Mouse (Mus musculus) MEL (cell line): ENCODE measurements around the gene Pgls. TPM values are rescaled to one million over a fixed set of nuclear protein-coding genes. Genes with fewer than 3 reads are reported as not detected.
A peak's percentile ranks its signal among the peaks of the same experiment; 100 is the strongest.

Source experiments
- DNase-seq: peaks from one replicate; pipeline ENCODE4 v3.0.0; 2011; ENCODE audit warnings: low read depth, low spot score
- H3K27ac ChIP-seq: 2 replicates; pipeline ENCODE4 v1.5.1; 2012; ENCODE audit warnings: low read depth, mild to moderate bottlenecking, control low read depth, low read length, moderate library complexity; ENCODE audit not compliant: control insufficient read depth
- H3K27me3 ChIP-seq, 2 experiments: fragments of 150-350 bp in 1 of 2; sonication (generic) in 1 of 2; 2 replicates each; pipeline ENCODE4 v1.6.1; 2012; ENCODE audit warnings: low read length in 2 of 2, mild to moderate bottlenecking in 2 of 2, improper control_type of control experiment in 1 of 2, moderate library complexity in 1 of 2; ENCODE audit not compliant: insufficient read depth in 2 of 2, control insufficient read depth in 1 of 2
- H3K36me3 ChIP-seq, 2 experiments: 2 replicates each; pipeline ENCODE4 v1.6.1; 2012 to 2014; ENCODE audit warnings: low read length in 2 of 2, improper control_type of control experiment in 1 of 2, inconsistent platforms in 1 of 2, mild to moderate bottlenecking in 1 of 2; ENCODE audit not compliant: insufficient read depth in 2 of 2, control insufficient read depth in 1 of 2
- H3K4me1 ChIP-seq, 2 experiments: fragments of 150-350 bp in 1 of 2; sonication (generic) in 1 of 2; 2 replicates each; pipeline ENCODE4 v1.6.1; 2012; ENCODE audit warnings: low read length in 2 of 2, improper control_type of control experiment in 1 of 2, mild to moderate bottlenecking in 1 of 2; ENCODE audit not compliant: insufficient read depth in 2 of 2, control insufficient read depth in 1 of 2
- H3K4me3 ChIP-seq, 2 experiments: fragments of 150-350 bp in 1 of 2; sonication (generic) in 1 of 2; 2 replicates each; pipeline ENCODE4 v1.5.1; 2012; ENCODE audit warnings: low read depth in 2 of 2, low read length in 2 of 2, mild to moderate bottlenecking in 2 of 2, moderate library complexity in 2 of 2, control low read depth in 1 of 2, improper control_type of control experiment in 1 of 2; ENCODE audit not compliant: control insufficient read depth in 1 of 2, insufficient read depth in 1 of 2
- H3K79me2 ChIP-seq: 2 replicates; pipeline ENCODE4 v1.6.1; 2012; ENCODE audit warnings: mild to moderate bottlenecking, low read length, moderate library complexity; ENCODE audit not compliant: control insufficient read depth, poor library complexity, insufficient read depth
- H3K9ac ChIP-seq: 2 replicates; pipeline ENCODE4 v1.6.1; 2012; ENCODE audit warnings: low read depth, mild to moderate bottlenecking, control low read depth, low read length, moderate library complexity; ENCODE audit not compliant: control insufficient read depth, poor library complexity, severe bottlenecking
- H3K9me3 ChIP-seq: fragments of 150-350 bp; sonication (generic); replicated peaks from 2 replicates; pipeline ENCODE4 v1.6.1; 2012; ENCODE audit warnings: mild to moderate bottlenecking, low read length, improper control_type of control experiment, moderate library complexity; ENCODE audit not compliant: insufficient read depth
- BHLHE40 ChIP-seq: IDR thresholded peaks from 2 replicates; pipeline ENCODE4 v1.6.1; 2012; ENCODE audit warnings: low read depth, mild to moderate bottlenecking, inconsistent platforms, low read length, improper control_type of control experiment, borderline replicate concordance
- CHD1 ChIP-seq: IDR thresholded peaks from 2 replicates; pipeline ENCODE4 v1.6.1; 2012; ENCODE audit warnings: low read depth, mild to moderate bottlenecking, inconsistent platforms, low read length, improper control_type of control experiment
- CHD2 ChIP-seq: IDR thresholded peaks from 2 replicates; pipeline ENCODE4 v1.6.1; 2011; ENCODE audit warnings: low read length, improper control_type of control experiment
- CTCF ChIP-seq, 3 experiments: IDR thresholded peaks in 2 of 3; conservative IDR thresholded peaks in 1 of 3; 2 replicates each; pipeline ENCODE4 v1.5.1; 2011 to 2012; ENCODE audit warnings: low read length in 3 of 3, low read depth in 2 of 3, mild to moderate bottlenecking in 2 of 3, improper control_type of control experiment in 1 of 3, inconsistent platforms in 1 of 3, mixed read lengths in 1 of 3, moderate library complexity in 1 of 3; ENCODE audit not compliant: control insufficient read depth in 1 of 3, insufficient read depth in 1 of 3, poor library complexity in 1 of 3, severe bottlenecking in 1 of 3
- E2F4 ChIP-seq: IDR thresholded peaks from 2 replicates; pipeline ENCODE4 v1.6.1; 2011; ENCODE audit warnings: low read depth, low read length, improper control_type of control experiment, borderline replicate concordance
- ELF1 ChIP-seq: IDR thresholded peaks from 2 replicates; pipeline ENCODE4 v1.6.1; 2014; ENCODE audit warnings: low read depth, mild to moderate bottlenecking, inconsistent platforms, low read length, improper control_type of control experiment, moderate library complexity
- EP300 ChIP-seq, 2 experiments: IDR thresholded peaks; 2 replicates each; pipeline ENCODE4 v1.6.1; 2011; ENCODE audit warnings: improper control_type of control experiment in 2 of 2, low read length in 2 of 2, low read depth in 1 of 2, mild to moderate bottlenecking in 1 of 2
- ETS1 ChIP-seq: IDR thresholded peaks from 2 replicates; pipeline ENCODE4 v1.6.1; 2012; ENCODE audit warnings: low read depth, mild to moderate bottlenecking, inconsistent platforms, low read length, improper control_type of control experiment, moderate library complexity
- GABPA ChIP-seq: IDR thresholded peaks from 2 replicates; pipeline ENCODE4 v1.6.1; 2012; ENCODE audit warnings: low read depth, mild to moderate bottlenecking, inconsistent platforms, low read length, improper control_type of control experiment, moderate library complexity
- GATA1 ChIP-seq: IDR thresholded peaks from 2 replicates; pipeline ENCODE4 v1.6.1; 2011; ENCODE audit warnings: low read depth, low read length, improper control_type of control experiment
- HCFC1 ChIP-seq: IDR thresholded peaks from 2 replicates; pipeline ENCODE4 v1.6.1; 2012; ENCODE audit warnings: low read depth, mild to moderate bottlenecking, inconsistent platforms, low read length, improper control_type of control experiment, moderate library complexity
- KAT2A ChIP-seq: conservative IDR thresholded peaks from 2 replicates; pipeline ENCODE4 v1.6.1; 2012; ENCODE audit warnings: low read depth, low read length, improper control_type of control experiment, inconsistent platforms
- MAFK ChIP-seq: IDR thresholded peaks from 2 replicates; pipeline ENCODE4 v1.6.1; 2011; ENCODE audit warnings: low read depth, mild to moderate bottlenecking, low read length, improper control_type of control experiment, borderline replicate concordance
- MAX ChIP-seq: IDR thresholded peaks from 2 replicates; pipeline ENCODE4 v1.6.1; 2011; ENCODE audit warnings: low read length, improper control_type of control experiment
- MAZ ChIP-seq: IDR thresholded peaks from 2 replicates; pipeline ENCODE4 v1.6.1; 2012; ENCODE audit warnings: low read depth, mild to moderate bottlenecking, inconsistent platforms, low read length, improper control_type of control experiment
- MEF2A ChIP-seq: IDR thresholded peaks from 2 replicates; pipeline ENCODE4 v1.6.1; 2014; ENCODE audit warnings: low read depth, mild to moderate bottlenecking, inconsistent platforms, low read length, improper control_type of control experiment; ENCODE audit not compliant: poor library complexity, insufficient replicate concordance, severe bottlenecking; ENCODE audit errors: extremely low read depth
- MYB ChIP-seq: IDR thresholded peaks from 2 replicates; pipeline ENCODE4 v1.6.1; 2011; ENCODE audit warnings: mild to moderate bottlenecking, low read depth, low read length, improper control_type of control experiment
- MYC ChIP-seq: IDR thresholded peaks from 2 replicates; pipeline ENCODE4 v1.6.1; 2011; ENCODE audit warnings: low read depth, mild to moderate bottlenecking, low read length, improper control_type of control experiment, moderate library complexity
- NELFE ChIP-seq: IDR thresholded peaks from 2 replicates; pipeline ENCODE4 v1.6.1; 2011; ENCODE audit warnings: low read depth, low read length, improper control_type of control experiment
- NRF1 ChIP-seq: IDR thresholded peaks from 2 replicates; pipeline ENCODE4 v1.6.1; 2014; ENCODE audit warnings: low read depth, mild to moderate bottlenecking, inconsistent platforms, low read length, improper control_type of control experiment, moderate library complexity; ENCODE audit not compliant: poor library complexity, insufficient read depth, severe bottlenecking
- POLR2A ChIP-seq, 2 experiments: IDR thresholded peaks; 2 replicates each; pipeline ENCODE4 v1.6.1; 2011 to 2012; ENCODE audit warnings: low read length in 2 of 2, mild to moderate bottlenecking in 2 of 2, control low read depth in 1 of 2, improper control_type of control experiment in 1 of 2, low read depth in 1 of 2, moderate library complexity in 1 of 2; ENCODE audit not compliant: control insufficient read depth in 1 of 2, insufficient read depth in 1 of 2, poor library complexity in 1 of 2
- POLR2AphosphoS2 ChIP-seq: IDR thresholded peaks from 2 replicates; pipeline ENCODE4 v1.6.1; 2011; ENCODE audit warnings: low read length, improper control_type of control experiment
- POLR2AphosphoS5 ChIP-seq: IDR thresholded peaks from 2 replicates; pipeline ENCODE4 v1.6.1; 2012; ENCODE audit warnings: low read depth, borderline replicate concordance, mild to moderate bottlenecking, inconsistent platforms, low read length, moderate library complexity, mixed read lengths
- RAD21 ChIP-seq: IDR thresholded peaks from 2 replicates; pipeline ENCODE4 v1.6.1; 2011; ENCODE audit warnings: mild to moderate bottlenecking, low read depth, low read length, improper control_type of control experiment
- RCOR1 ChIP-seq: IDR thresholded peaks from 2 replicates; pipeline ENCODE4 v1.6.1; 2012; ENCODE audit warnings: low read depth, mild to moderate bottlenecking, inconsistent platforms, low read length, improper control_type of control experiment
- SIN3A ChIP-seq: IDR thresholded peaks from 2 replicates; pipeline ENCODE4 v1.6.1; 2012; ENCODE audit warnings: low read length, improper control_type of control experiment, inconsistent platforms
- SMC3 ChIP-seq: IDR thresholded peaks from 2 replicates; pipeline ENCODE4 v1.6.1; 2011; ENCODE audit warnings: low read depth, low read length, improper control_type of control experiment
- TAL1 ChIP-seq: IDR thresholded peaks from 2 replicates; pipeline ENCODE4 v1.6.1; 2012; ENCODE audit warnings: mild to moderate bottlenecking, inconsistent platforms, low read length, moderate library complexity, mixed read lengths
- TBP ChIP-seq: IDR thresholded peaks from 2 replicates; pipeline ENCODE4 v1.8.0; 2011; ENCODE audit warnings: low read depth, low read length, improper control_type of control experiment
- TCF12 ChIP-seq: IDR thresholded peaks from 2 replicates; pipeline ENCODE4 v1.6.1; 2014; ENCODE audit warnings: low read depth, mild to moderate bottlenecking, inconsistent platforms, low read length, improper control_type of control experiment, moderate library complexity
- UBTF ChIP-seq: IDR thresholded peaks from 2 replicates; pipeline ENCODE4 v1.6.1; 2012; ENCODE audit warnings: low read depth, mild to moderate bottlenecking, inconsistent platforms, low read length, improper control_type of control experiment, moderate library complexity, borderline replicate concordance; ENCODE audit not compliant: insufficient read depth
- USF1 ChIP-seq: IDR thresholded peaks from 2 replicates; pipeline ENCODE4 v1.6.1; 2014; ENCODE audit warnings: low read depth, mild to moderate bottlenecking, inconsistent platforms, low read length, improper control_type of control experiment, moderate library complexity
- USF2 ChIP-seq, 2 experiments: IDR thresholded peaks; 2 replicates each; pipeline ENCODE4 v1.6.1; 2011 to 2012; ENCODE audit warnings: improper control_type of control experiment in 2 of 2, low read length in 2 of 2, borderline replicate concordance in 1 of 2, inconsistent platforms in 1 of 2, low read depth in 1 of 2, mild to moderate bottlenecking in 1 of 2; ENCODE audit not compliant: insufficient read depth in 1 of 2
- ZC3H11A ChIP-seq: IDR thresholded peaks from 2 replicates; pipeline ENCODE4 v1.6.1; 2012; ENCODE audit warnings: low read depth, mild to moderate bottlenecking, inconsistent platforms, low read length, improper control_type of control experiment
- ZKSCAN1 ChIP-seq: IDR thresholded peaks from 2 replicates; pipeline ENCODE4 v1.6.1; 2012; ENCODE audit warnings: low read depth, mild to moderate bottlenecking, inconsistent platforms, low read length, improper control_type of control experiment, moderate library complexity
- ZNF384 ChIP-seq: IDR thresholded peaks from 2 replicates; pipeline ENCODE4 v1.6.1; 2012; ENCODE audit warnings: low read depth, mild to moderate bottlenecking, inconsistent platforms, low read length, improper control_type of control experiment
- polyA plus RNA-seq, 2 experiments: library from polyadenylated mRNA; stranded (reverse) in 1 of 2; unstranded in 1 of 2; fragments of >175 nt in 1 of 2; fragments of >200 nt in 1 of 2; gene quantifications; 2 replicates each; pipeline versions ENCODE4 v1.2.1 to v1.2.4; 2012; ENCODE audit warnings: low replicate concordance in 2 of 2, low read depth in 1 of 2; ENCODE audit not compliant: insufficient read length in 2 of 2, insufficient read depth in 1 of 2, missing spikeins in 1 of 2
- total RNA-seq: library from RNA; depleted of rRNA; stranded (reverse); fragments of 300-350 nt; gene quantifications from 2 replicates; pipeline ENCODE4 v1.2.3, GENCODE M21; 2012

Gene Pgls
- total and polyA plus RNA-seq, 3 experiments: 225 to 257 TPM; not detected in 1

GRCm38 (mm10) chr8:71629096-71629697 lies 37.2 kb downstream of the Pgls start:
- DNase-seq: peak; percentile 94
- H3K27ac ChIP-seq: no peak overlapping the region; the same call in 1 of the 2 replicates
- H3K4me3 ChIP-seq: peak overlapping the region; percentile 64 to 88
- no peaks in the 10 kb centered on the region; the same call in 1 of the 2 replicates for H3K79me2 ChIP-seq
- H3K9me3 ChIP-seq: no peaks in the 10 kb centered on the region
- H3K4me1 ChIP-seq: peaks cover 2 to 35% of the 10 kb centered on the region in 2 experiments; a peak in 3 of 4 replicates
- peaks cover 0 to 12% of the 10 kb centered on the region in 2 experiments; a peak in 2 of 4 replicates for H3K36me3 ChIP-seq
- no peaks in the 10 kb centered on the region for H3K27me3 ChIP-seq
- peak overlapping the region; percentile 68 for H3K9ac ChIP-seq
- TF ChIP-seq ZC3H11A (no peak), MAZ (0 out of 2 replicates have a peak, but pooled peaks have one; percentile 67), KAT2A (no peak), POLR2AphosphoS5 (peak; percentile 64; the same call in 1 of the 2 replicates), ELF1 (no peak; the same call in 1 of the 2 replicates), BHLHE40 (no peak), RAD21 (no peak), ZKSCAN1 (no peak), TBP (no peak), CTCF (IDR thresholded peaks at IDR 0.05 in 2 of 3, conservative IDR thresholded peaks at IDR 0.05 in 1 of 3; ENCODE audit: control insufficient read depth in 1 of 3, insufficient read depth in 1 of 3, low read depth in 2 of 3, low read length in 3 of 3, poor library complexity in 1 of 3, severe bottlenecking in 1 of 3) (peak in 2 of 3 experiments; percentile 7 to 20; a peak in 2 of 6 replicates), RCOR1 (no peak), CHD2 (no peak), NELFE (peak; percentile 86), MAX (peak; percentile 89), ZNF384 (no peak), GATA1 (no peak), MYC (peak; percentile 72; the same call in 1 of the 2 replicates), HCFC1 (0 out of 2 replicates have a peak, but pooled peaks have one; percentile 41), POLR2A (IDR thresholded peaks at IDR 0.05; ENCODE audit: control insufficient read depth in 1 of 2, insufficient read depth in 1 of 2, low read depth in 1 of 2, low read length in 2 of 2, poor library complexity in 1 of 2) (peak; percentile 79 to 91), USF2 (IDR thresholded peaks at IDR 0.05; ENCODE audit: borderline replicate concordance in 1 of 2, insufficient read depth in 1 of 2, low read depth in 1 of 2, low read length in 2 of 2) (no peak), TAL1 (no peak), SMC3 (no peak; the same call in none of the 2 replicates), E2F4 (no peak), TCF12 (no peak), ETS1 (no peak), NRF1 (peak; percentile 85), MAFK (no peak), GABPA (no peak), UBTF (no peak), MYB (no peak), USF1 (0 out of 2 replicates have a peak, but pooled peaks have one; percentile 22), CHD1 (no peak), POLR2AphosphoS2 (peak; percentile 50; the same call in 1 of the 2 replicates), EP300 (IDR thresholded peaks at IDR 0.05; ENCODE audit: low read depth in 1 of 2, low read length in 2 of 2) (no peak), SIN3A (0 out of 2 replicates have a peak, but pooled peaks have one; percentile 0), MEF2A (no peak)
